Mouse (Mus musculus) small intestine, adult 2 months (tissue): ENCODE results near the gene Rhox7a. TPM values are rescaled to one million over a fixed set of nuclear protein-coding genes. Genes with fewer than 3 reads are reported as not detected.

ENCODE experiments used
- H3K27ac ChIP-seq: fragments of 200-500 bp; 2 replicates; pipeline ENCODE4 v1.5.1; 2012; ENCODE audit warnings: low read depth, low read length, control low read depth, inconsistent platforms; ENCODE audit not compliant: insufficient read depth
- H3K27me3 ChIP-seq: fragments of 200-500 bp; 2 replicates; pipeline ENCODE4 v1.6.1; 2012; ENCODE audit warnings: mild to moderate bottlenecking, moderate library complexity, low read length, inconsistent platforms; ENCODE audit not compliant: control insufficient read depth, insufficient read depth
- H3K36me3 ChIP-seq: fragments of 200-500 bp; 2 replicates; pipeline ENCODE4 v1.6.1; 2012; ENCODE audit warnings: mild to moderate bottlenecking, low read length, control low read depth, inconsistent platforms; ENCODE audit not compliant: control insufficient read depth, insufficient read depth
- H3K4me1 ChIP-seq: fragments of 200-500 bp; 2 replicates; pipeline ENCODE4 v1.6.1; 2012; ENCODE audit warnings: low read length, inconsistent platforms, mixed read lengths; ENCODE audit not compliant: control insufficient read depth, insufficient read depth, insufficient read length
- H3K4me3 ChIP-seq: fragments of 200-500 bp; 2 replicates; pipeline ENCODE4 v1.5.1; 2012; ENCODE audit warnings: low read depth, mild to moderate bottlenecking, control low read depth, inconsistent platforms, low read length, moderate library complexity
- CTCF ChIP-seq: fragments of 200-500 bp; IDR thresholded peaks from 2 replicates; pipeline ENCODE4 v1.5.1; 2012; ENCODE audit warnings: low read depth, mild to moderate bottlenecking, control low read depth, inconsistent platforms, low read length, moderate library complexity, mixed read lengths; ENCODE audit not compliant: insufficient replicate concordance, insufficient read length; ENCODE audit errors: extremely low read depth
- POLR2A ChIP-seq: fragments of 200-500 bp; IDR thresholded peaks from 2 replicates; pipeline ENCODE4 v1.6.1; 2012; ENCODE audit warnings: low read depth, mild to moderate bottlenecking, control low read depth, inconsistent platforms, low read length, moderate library complexity
- WGBS: fragments of 180-500 bp; shearing (Covaris S2); methylation state at CpG from one replicate; pipeline ENCODE4 v1.1.7; 2018; 5-methylcytosine and 5-hydroxymethylcytosine counted together
- polyA plus RNA-seq: library from polyadenylated mRNA; depleted of rRNA; stranded (reverse); fragments of >200 nt; gene quantifications from 2 replicates; pipeline ENCODE4 v1.2.3, GENCODE M21; 2012; rRNA removed

The Rhox7a gene
- polyA plus RNA-seq, 1 experiment: not detected

DNA sequence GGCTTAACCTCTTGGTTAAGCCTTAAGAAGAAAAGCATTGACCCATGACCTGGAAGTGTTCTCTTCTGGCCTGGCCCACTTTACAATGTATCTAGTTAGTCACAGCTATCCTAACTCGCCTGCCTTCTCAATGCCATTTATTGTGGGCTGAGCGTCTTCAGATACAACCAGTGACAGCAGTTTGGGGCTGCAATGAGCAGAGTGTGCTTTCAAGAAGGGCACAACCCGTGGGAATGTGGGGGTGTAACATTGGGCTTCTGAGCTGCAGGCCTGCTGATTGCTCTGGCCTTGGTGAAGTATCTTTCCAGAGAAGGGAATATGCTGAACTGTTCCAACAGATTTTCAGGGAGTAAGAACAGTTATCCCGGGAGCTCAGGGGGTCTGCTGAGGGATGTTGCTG lies 47.4 kb downstream of the Rhox7a start, which contains the start of gene Rhox8:
Gene Rhox8, minus strand, starts transcription at position 101 of the 400 bp plus-strand sequence.
- no peak within 1 kb of the TSS for H3K4me3 ChIP-seq
- WGBS: 69% methylated on average over 4 of the region's 4 CpGs
- H3K27ac ChIP-seq: no peak within 1 kb of the TSS
- TF ChIP-seq CTCF (no peak), POLR2A (no peak)
- no peaks in the 10 kb centered on the region for H3K27me3 ChIP-seq
- no peaks in the 10 kb centered on the region for H3K4me1 ChIP-seq
- H3K36me3 ChIP-seq: no peaks in the 10 kb centered on the region

Other genes starting within 250 kb of the Rhox7a start
- not detected in 2 replicates for gene Rhox4f, start 224.0 kb upstream of the Rhox7a start, polyA plus RNA-seq
- not detected in 2 replicates for gene Rhox3g, start 203.1 kb upstream of the Rhox7a start, polyA plus RNA-seq
- gene Rhox2g, start 188.2 kb upstream of the Rhox7a start, polyA plus RNA-seq: not detected in 2 replicates
- gene Rhox4g, start 180.4 kb upstream of the Rhox7a start, polyA plus RNA-seq: not detected in 2 replicates
- gene Rhox3h, start 162.9 kb upstream of the Rhox7a start, polyA plus RNA-seq: not detected in 2 replicates
- not detected in 2 replicates for gene Rhox2h, start 158.4 kb upstream of the Rhox7a start, polyA plus RNA-seq
- gene Rhox5, start 26.8 kb upstream of the Rhox7a start, polyA plus RNA-seq: not detected in 2 replicates
- not detected in 2 replicates for gene Rhox6, start 4.8 kb upstream of the Rhox7a start, polyA plus RNA-seq
- gene Rhox8, start 47.3 kb downstream of the Rhox7a start, polyA plus RNA-seq: not detected in 2 replicates
- not detected in 2 replicates for gene Rhox7b, start 65.5 kb downstream of the Rhox7a start, polyA plus RNA-seq
- not detected in 2 replicates for gene Rhox9, start 70.1 kb downstream of the Rhox7a start, polyA plus RNA-seq
- gene Btg1-ps1, start 187.1 kb downstream of the Rhox7a start, polyA plus RNA-seq: not detected in 2 replicates
- not detected in 2 replicates for gene Btg1-ps2, start 211.4 kb downstream of the Rhox7a start, polyA plus RNA-seq
- not detected in 2 replicates for gene Rhox10, start 234.8 kb downstream of the Rhox7a start, polyA plus RNA-seq